Mouse (Mus musculus) midbrain, embryonic 16.5 days (tissue): ENCODE measurements around the gene Hbq1b. TPM values are rescaled to one million over a fixed set of nuclear protein-coding genes. Genes with fewer than 3 reads are reported as not detected.

Source experiments
- ATAC-seq: fragments of 200-750 bp; cut with Nextera tagmentation; 2 replicates; pipeline ENCODE4 v1.8.0; 2017; ENCODE audit warnings: moderate TSS enrichment
- H3K27ac ChIP-seq: fragments of 300-500 bp; sonication (generic); 2 replicates; pipeline ENCODE4 v1.5.1; 2014; ENCODE audit warnings: mild to moderate bottlenecking, low read length, mixed read lengths
- H3K27me3 ChIP-seq: fragments of 300-500 bp; sonication (generic); 2 replicates; pipeline ENCODE4 v1.6.1; 2014; ENCODE audit warnings: low read depth, low read length, mixed read lengths; ENCODE audit not compliant: control insufficient read depth, insufficient read depth
- H3K36me3 ChIP-seq: fragments of 300-500 bp; sonication (generic); 2 replicates; pipeline ENCODE4 v1.6.1; 2014; ENCODE audit warnings: mild to moderate bottlenecking, low read length, moderate library complexity, mixed read lengths; ENCODE audit not compliant: control insufficient read depth, insufficient read depth
- H3K4me1 ChIP-seq: fragments of 300-500 bp; sonication (generic); 2 replicates; pipeline ENCODE4 v1.6.1; 2014; ENCODE audit warnings: mild to moderate bottlenecking, low read length, mixed read lengths; ENCODE audit not compliant: control insufficient read depth, insufficient read depth
- H3K4me2 ChIP-seq: fragments of 300-500 bp; sonication (generic); 2 replicates; pipeline ENCODE4 v1.6.1; 2014; ENCODE audit warnings: mild to moderate bottlenecking, low read length, mixed read lengths
- H3K4me3 ChIP-seq: fragments of 300-500 bp; sonication (generic); 2 replicates; pipeline ENCODE4 v1.5.1; 2014; ENCODE audit warnings: low read depth, mild to moderate bottlenecking, low read length, moderate library complexity, mixed read lengths
- H3K9ac ChIP-seq: fragments of 300-500 bp; sonication (generic); 2 replicates; pipeline ENCODE4 v1.6.1; 2014; ENCODE audit warnings: low read depth, low read length, mixed read lengths
- H3K9me3 ChIP-seq: fragments of 300-500 bp; sonication (generic); replicated peaks from 2 replicates; pipeline ENCODE4 v1.6.1; 2014; ENCODE audit warnings: mild to moderate bottlenecking, low read length, mixed read lengths; ENCODE audit not compliant: control insufficient read depth, poor library complexity, severe bottlenecking
- WGBS: fragments of 180-500 bp; shearing (Covaris S2); extraction: QIAGEN DNeasy Blood & Tissue Kit; methylation state at CpG from one replicate; pipeline ENCODE4 v1.1.7; 2014; 5-methylcytosine and 5-hydroxymethylcytosine counted together
- polyA plus RNA-seq: library from polyadenylated mRNA; unstranded; fragments of >200 nt; fragmentation: Nextera tagmentation; extraction: Ambion mirVana; gene quantifications from 2 replicates; pipeline ENCODE4 v1.2.1, GENCODE M21; 2015

Gene Hbq1b
- polyA plus RNA-seq, 1 experiment from 2014 or later, result 1.5 TPM

GRCm38 (mm10) chr11:32245614-32246013 lies 41.2 kb upstream of the Hbq1b start:
- WGBS, result 89% methylated on average over 6 of the region's 6 CpGs
- Histone ChIP-seq H3K9me3 (no peaks in the 10 kb centered on the region), H3K4me1 (no peaks in the 10 kb centered on the region), H3K4me3 (no peak overlapping the region), H3K36me3 (peaks cover 21% of the 10 kb centered on the region), H3K27me3 (no peaks in the 10 kb centered on the region), H3K27ac (no peak overlapping the region), H3K4me2 (no peak overlapping the region), H3K9ac (no peak overlapping the region)
- no peak for ATAC-seq

GRCm38 (mm10) chr11:32247068-32247467 lies 39.7 kb upstream of the Hbq1b start:
- ATAC-seq, result no peak
- no peak overlapping the region for H3K9ac ChIP-seq
- no peak overlapping the region for H3K27ac ChIP-seq
- peaks cover 21% of the 10 kb centered on the region for H3K36me3 ChIP-seq
- no peaks in the 10 kb centered on the region for H3K27me3 ChIP-seq
- H3K4me3 ChIP-seq, result no peak overlapping the region
- H3K4me1 ChIP-seq, result no peaks in the 10 kb centered on the region
- H3K4me2 ChIP-seq, result no peak overlapping the region
- no peaks in the 10 kb centered on the region for H3K9me3 ChIP-seq

GRCm38 (mm10) chr11:32248350-32248749 lies 38.4 kb upstream of the Hbq1b start:
- no peaks in the 10 kb centered on the region for H3K9me3 ChIP-seq
- H3K4me2 ChIP-seq, result no peak overlapping the region
- H3K9ac ChIP-seq, result no peak overlapping the region
- no peaks in the 10 kb centered on the region for H3K27me3 ChIP-seq
- no peak for ATAC-seq
- H3K36me3 ChIP-seq, result peaks cover 21% of the 10 kb centered on the region
- no peaks in the 10 kb centered on the region for H3K4me1 ChIP-seq
- H3K4me3 ChIP-seq, result no peak overlapping the region
- 87% methylated on average over 3 of the region's 3 CpGs for WGBS
- no peak overlapping the region for H3K27ac ChIP-seq

GRCm38 (mm10) chr11:32250880-32251763 lies 35.6 kb upstream of the Hbq1b start:
- H3K4me2 ChIP-seq, result no peak overlapping the region
- no peak overlapping the region for H3K4me3 ChIP-seq
- H3K9ac ChIP-seq, result no peak overlapping the region
- no peak overlapping the region for H3K27ac ChIP-seq
- H3K4me1 ChIP-seq, result no peaks in the 10 kb centered on the region
- H3K9me3 ChIP-seq, result no peaks in the 10 kb centered on the region
- ATAC-seq, result no peak
- 94% methylated on average over 8 of the region's 8 CpGs for WGBS
- H3K27me3 ChIP-seq, result no peaks in the 10 kb centered on the region
- peaks cover 15% of the 10 kb centered on the region for H3K36me3 ChIP-seq

- ATAC-seq, result no peak
- no peaks in the 10 kb centered on the region for H3K9me3 ChIP-seq
- H3K4me3 ChIP-seq, result no peak overlapping the region
- no peaks in the 10 kb centered on the region for H3K27me3 ChIP-seq
- no peak overlapping the region for H3K4me2 ChIP-seq
- H3K27ac ChIP-seq, result no peak overlapping the region
- WGBS, result 96% methylated on average over 1 of the region's 1 CpGs
- peaks cover 3% of the 10 kb centered on the region; the same call in 1 of the 2 replicates for H3K36me3 ChIP-seq
- H3K9ac ChIP-seq, result no peak overlapping the region
- no peaks in the 10 kb centered on the region for H3K4me1 ChIP-seq
These were observed 33.6 kb upstream of the Hbq1b start for GRCm38 (mm10) chr11:32253121-32253520.

- Histone ChIP-seq H3K36me3 (peaks cover 3% of the 10 kb centered on the region; the same call in 1 of the 2 replicates), H3K4me2 (no peak overlapping the region), H3K4me1 (no peaks in the 10 kb centered on the region), H3K27me3 (no peaks in the 10 kb centered on the region), H3K9ac (no peak overlapping the region), H3K9me3 (no peaks in the 10 kb centered on the region), H3K27ac (no peak overlapping the region), H3K4me3 (no peak overlapping the region)
- ATAC-seq, result no peak
- 94% methylated on average over 1 of the region's 1 CpGs for WGBS
These were observed 30.6 kb upstream of the Hbq1b start for GRCm38 (mm10) chr11:32256146-32256545.

GRCm38 (mm10) chr11:32256566-32256965 lies 30.2 kb upstream of the Hbq1b start:
- H3K4me1 ChIP-seq, result no peaks in the 10 kb centered on the region
- no peak overlapping the region for H3K27ac ChIP-seq
- 91% methylated on average over 3 of the region's 3 CpGs for WGBS
- H3K4me2 ChIP-seq, result no peak overlapping the region
- peaks cover 3% of the 10 kb centered on the region; the same call in 1 of the 2 replicates for H3K36me3 ChIP-seq
- no peaks in the 10 kb centered on the region for H3K27me3 ChIP-seq
- no peak overlapping the region for H3K9ac ChIP-seq
- no peak for ATAC-seq
- H3K4me3 ChIP-seq, result no peak overlapping the region
- no peaks in the 10 kb centered on the region for H3K9me3 ChIP-seq

- H3K9ac ChIP-seq, result no peak overlapping the region
- no peak overlapping the region for H3K27ac ChIP-seq
- H3K36me3 ChIP-seq, result peaks cover 8% of the 10 kb centered on the region; the same call in 1 of the 2 replicates
- H3K4me1 ChIP-seq, result peaks cover 10% of the 10 kb centered on the region
- H3K27me3 ChIP-seq, result no peaks in the 10 kb centered on the region
- 95% methylated on average over 10 of the region's 10 CpGs for WGBS
- ATAC-seq, result no peak
- H3K9me3 ChIP-seq, result no peaks in the 10 kb centered on the region
- no peak overlapping the region for H3K4me3 ChIP-seq
- H3K4me2 ChIP-seq, result no peak overlapping the region
These were observed 23.9 kb upstream of the Hbq1b start for GRCm38 (mm10) chr11:32262674-32263415.
